Mouse (Mus musculus): ENCODE measurements at regions not wholly inside any gene's neighbourhood (a gene's known extent, or its start where the extent isn't known, plus 50 kb on each side); places are given as distances from the start of the nearest gene placed in this dataset.
"Not testable (repeated sequence)": the region's sequence is repeated elsewhere in the genome, so short reads cannot be mapped to it uniquely, and the experiment has no call there.

DNA sequence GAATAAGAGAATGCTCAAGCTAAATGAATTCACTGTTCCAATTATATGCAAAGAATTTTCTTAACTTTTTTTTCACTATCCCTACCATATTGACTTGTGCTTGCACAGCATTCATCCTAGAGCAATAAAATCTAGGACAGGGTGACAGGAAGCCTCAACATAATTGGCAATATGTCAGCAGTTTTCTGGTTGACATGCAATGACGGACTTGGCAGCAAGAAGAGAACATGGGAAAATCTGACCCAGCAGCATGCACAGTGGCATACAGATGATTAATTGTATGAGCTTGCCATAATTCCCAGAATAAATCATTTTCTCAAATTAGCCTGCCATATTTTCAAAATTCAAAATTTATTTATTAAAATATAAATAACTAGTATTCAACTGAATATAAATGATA lies 152.7 kb downstream of the Amy2a5 start:
- no peak for DNase-seq (ENCODE audit: low read depth, low spot score)

DNA sequence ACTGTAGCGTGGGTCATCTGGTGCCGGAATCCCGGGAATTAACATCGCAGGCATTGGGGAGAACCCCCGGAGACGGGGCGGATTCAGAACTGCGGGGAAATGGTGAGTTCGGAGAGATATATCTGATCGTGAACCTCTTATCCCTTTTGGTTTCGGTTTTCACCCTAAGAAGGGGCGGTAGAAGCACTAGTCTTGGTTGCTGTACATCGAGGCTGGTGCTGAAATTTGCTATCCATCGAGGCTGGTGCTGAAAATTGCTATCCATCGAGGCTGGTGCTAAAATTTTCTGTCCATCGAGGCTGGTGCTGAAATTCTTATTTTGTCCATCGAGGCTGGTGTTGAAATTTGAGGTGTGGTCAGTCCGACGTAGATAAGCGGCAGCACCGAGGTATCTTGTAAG lies 167.8 kb downstream of the Amy2a5 start:
- not testable (repeated sequence) for DNase-seq (ENCODE audit: low read depth, low spot score)

DNA sequence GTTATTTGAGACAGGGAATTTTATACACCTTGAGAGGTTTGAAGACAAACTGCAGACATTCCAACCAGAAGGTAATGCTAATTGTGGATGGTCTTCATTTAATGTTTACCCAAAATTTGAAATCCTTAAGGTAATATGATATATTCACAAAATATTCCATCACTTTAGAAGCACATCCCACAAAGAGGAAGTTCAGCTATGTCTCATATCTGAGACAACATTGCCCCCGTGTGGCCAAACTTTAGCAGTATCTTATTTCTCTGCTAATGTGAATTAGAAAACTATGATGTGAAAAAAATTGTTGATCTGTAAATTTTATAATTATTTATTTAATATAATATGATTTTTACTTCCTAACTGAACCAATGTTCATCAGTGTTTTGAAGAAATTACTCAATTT lies 177.9 kb downstream of the Amy2a5 start:
- DNase-seq (ENCODE audit: low read depth, low spot score): peak; percentile 61

Data from A20 (cell line).